Mouse (Mus musculus): ENCODE data around the gene Mbtd1.

Gene Mbtd1

GRCm38 (mm10) chr11:93948887-93949567 is 63.4 kb downstream of the Mbtd1 start:
- no peak for DNase-seq (ENCODE audit: low spot score in 2 of 2)

- DNase-seq (ENCODE audit: low spot score in 2 of 2): no peak
These were observed 64.4 kb downstream of the Mbtd1 start for GRCm38 (mm10) chr11:93950045-93950444.

GRCm38 (mm10) chr11:93952376-93952775 is 66.7 kb downstream of the Mbtd1 start:
- DNase-seq (ENCODE audit: low spot score in 2 of 2): no peak

- DNase-seq (ENCODE audit: low spot score in 2 of 2): no peak
These were observed 69.1 kb downstream of the Mbtd1 start for GRCm38 (mm10) chr11:93954738-93955255.

GRCm38 (mm10) chr11:93955256-93956150 is 69.9 kb downstream of the Mbtd1 start:
- peak; percentile 95 for DNase-seq (ENCODE audit: low spot score in 2 of 2)

GRCm38 (mm10) chr11:93956159-93956558 is 70.5 kb downstream of the Mbtd1 start, which contains the start of gene Nme2:
Nme2 (minus strand) TSS chr11:93956259.
- no peak for DNase-seq (ENCODE audit: low spot score in 2 of 2)

- DNase-seq (ENCODE audit: low spot score in 2 of 2): no peak
These were observed 71.4 kb downstream of the Mbtd1 start for GRCm38 (mm10) chr11:93957031-93957555.

- no peak for DNase-seq (ENCODE audit: low spot score in 2 of 2)
These were observed 72.1 kb downstream of the Mbtd1 start for GRCm38 (mm10) chr11:93957746-93958145.

GRCm38 (mm10) chr11:93961482-93961881 is 75.8 kb downstream of the Mbtd1 start:
- no peak for DNase-seq (ENCODE audit: low spot score in 2 of 2)

- DNase-seq (ENCODE audit: low spot score in 2 of 2): no peak
These were observed 77.4 kb downstream of the Mbtd1 start for GRCm38 (mm10) chr11:93963013-93963412.

- no peak for DNase-seq (ENCODE audit: low spot score in 2 of 2)
These were observed 79.7 kb downstream of the Mbtd1 start for GRCm38 (mm10) chr11:93965391-93965790.

GRCm38 (mm10) chr11:93967381-93967780 is 81.7 kb downstream of the Mbtd1 start:
- no peak for DNase-seq (ENCODE audit: low spot score in 2 of 2)

GRCm38 (mm10) chr11:93968005-93968847 is 82.6 kb downstream of the Mbtd1 start, which contains the start of the genes Gm20390 and Nme1:
Gm20390 (minus strand) TSS chr11:93968293.
Nme1 (minus strand) TSS chr11:93968521.
- DNase-seq (ENCODE audit: low spot score in 2 of 2): peak; percentile 98

- no peak for DNase-seq (ENCODE audit: low spot score in 2 of 2)
These were observed 83.1 kb downstream of the Mbtd1 start for GRCm38 (mm10) chr11:93968848-93969128.

- DNase-seq (ENCODE audit: low spot score in 2 of 2): no peak
These were observed 83.5 kb downstream of the Mbtd1 start for GRCm38 (mm10) chr11:93969171-93969570.

- no peak for DNase-seq (ENCODE audit: low spot score in 2 of 2)
These were observed 84.1 kb downstream of the Mbtd1 start for GRCm38 (mm10) chr11:93969799-93970198.

GRCm38 (mm10) chr11:93972951-93973350 is 87.3 kb downstream of the Mbtd1 start:
- DNase-seq (ENCODE audit: low spot score in 2 of 2): no peak

GRCm38 (mm10) chr11:93979502-93980049 is 93.9 kb downstream of the Mbtd1 start:
- DNase-seq (ENCODE audit: low spot score in 2 of 2): no peak

- DNase-seq (ENCODE audit: low spot score in 2 of 2): no peak
These were observed 99.0 kb downstream of the Mbtd1 start for GRCm38 (mm10) chr11:93984619-93985018.

- DNase-seq (ENCODE audit: low spot score in 2 of 2): no peak
These were observed 99.6 kb downstream of the Mbtd1 start for GRCm38 (mm10) chr11:93985265-93985664.

GRCm38 (mm10) chr11:93986298-93986697 is 100.6 kb downstream of the Mbtd1 start:
- DNase-seq (ENCODE audit: low spot score in 2 of 2): no peak
